In genomic region chr5:111137283-111137682, GRCm38 (mm10) we compare ENCODE assay signal across 15 mouse cellular contexts.
DNase-seq lines count a peak whose midpoint lies in the region; ATAC-seq lines count a peak whose summit lies in the region.
"Had no signal": no experiment of that assay in that cellular context is flagged by ENCODE, and none has a peak within 500 bp of the region (broad histone marks: within the 10 kb centered on the region; RNA-seq: fewer than 3 reads in every experiment).

No protein-coding gene starts in this region.

- no peak for DNase-seq in forebrain, embryonic 14.5 days (ENCODE audit: low spot score)
- no peak for DNase-seq in forebrain, embryonic 11.5 days (ENCODE audit: low spot score)
- no peak for DNase-seq in kidney, adult 9 months
- peak; percentile 63 for DNase-seq in retina, postnatal 1 day
- DNase-seq in retina, embryonic 14.5 days (ENCODE audit: low spot score), result no peak
- peak; percentile 17 for DNase-seq in retina, postnatal 7 days (ENCODE audit: low read depth, low spot score)
- DNase-seq in left cerebral cortex, adult 11 months (ENCODE audit: low spot score), result no peak
- DNase-seq: adrenal gland, adult 8-10 months; cerebellum, adult 11 months; cerebellum, postnatal 14 days; kidney, adult 18-20 months; right cerebral cortex, postnatal 25 days had no signal

- H3K4me1 ChIP-seq in forebrain, embryonic 14.5 days (ENCODE audit: control insufficient read depth, insufficient read depth, low read length), result peaks cover 36% of the 10 kb centered on the region
- peaks cover 16% of the 10 kb centered on the region for H3K4me1 ChIP-seq in forebrain, embryonic 11.5 days (replicated peaks; ENCODE audit: control insufficient read depth, insufficient read depth, low read length)
- H3K4me1 ChIP-seq in kidney, embryonic 15.5 days, result peaks cover 70% of the 10 kb centered on the region
- H3K4me1 ChIP-seq: liver, embryonic 15.5 days had no signal

- H3K27me3 ChIP-seq in forebrain, embryonic 14.5 days (replicated peaks; ENCODE audit: control insufficient read depth, insufficient read depth, low read length), result no peaks in the 10 kb centered on the region
- no peaks in the 10 kb centered on the region for H3K27me3 ChIP-seq in forebrain, embryonic 11.5 days (ENCODE audit: control insufficient read depth, insufficient read depth, low read length)
- H3K27me3 ChIP-seq in kidney, embryonic 15.5 days, result no peaks in the 10 kb centered on the region
- H3K27me3 ChIP-seq: liver, embryonic 15.5 days had no signal

- no peak overlapping the region for H3K4me3 ChIP-seq in forebrain, embryonic 14.5 days (ENCODE audit: low read depth, low read length)
- H3K4me3 ChIP-seq in forebrain, embryonic 11.5 days (ENCODE audit: low read depth, low read length), result no peak overlapping the region
- no peak overlapping the region for H3K4me3 ChIP-seq in kidney, embryonic 15.5 days (replicated peaks)
- H3K4me3 ChIP-seq: liver, embryonic 15.5 days had no signal

- no peaks in the 10 kb centered on the region for H3K36me3 ChIP-seq in forebrain, embryonic 14.5 days (ENCODE audit: control insufficient read depth, insufficient read depth, low read length)
- no peaks in the 10 kb centered on the region for H3K36me3 ChIP-seq in forebrain, embryonic 11.5 days (ENCODE audit: control insufficient read depth, insufficient read depth, low read length)
- H3K36me3 ChIP-seq in kidney, embryonic 15.5 days, result no peaks in the 10 kb centered on the region
- H3K36me3 ChIP-seq: liver, embryonic 15.5 days had no signal

- peak overlapping the region; percentile 21; the same call in 1 of the 2 replicates for H3K9ac ChIP-seq in forebrain, embryonic 14.5 days (ENCODE audit: low read length)
- H3K9ac ChIP-seq in forebrain, embryonic 11.5 days (ENCODE audit: low read length), result no peak overlapping the region
- no peak overlapping the region for H3K9ac ChIP-seq in kidney, embryonic 15.5 days
- H3K9ac ChIP-seq: liver, embryonic 15.5 days had no signal

- no peak overlapping the region for H3K27ac ChIP-seq in forebrain, embryonic 14.5 days (ENCODE audit: low read depth, low read length)
- H3K27ac ChIP-seq in forebrain, embryonic 11.5 days (ENCODE audit: low read depth, low read length), result no peak overlapping the region
- H3K27ac ChIP-seq in kidney, embryonic 15.5 days, result peak overlapping the region; percentile 88; the same call in 1 of the 2 replicates
- H3K27ac ChIP-seq: liver, embryonic 15.5 days had no signal

- WGBS in forebrain, embryonic 14.5 days, result 24% methylated on average over 6 of the region's 6 CpGs
- WGBS in forebrain, embryonic 11.5 days, result 34% methylated on average over 6 of the region's 6 CpGs
- 60% methylated on average over 6 of the region's 6 CpGs for WGBS in kidney, embryonic 15.5 days

- H3K4me2 ChIP-seq in forebrain, embryonic 14.5 days (ENCODE audit: low read length), result no peak overlapping the region
- H3K4me2 ChIP-seq in forebrain, embryonic 11.5 days (ENCODE audit: low read depth, low read length, severe bottlenecking), result no peak overlapping the region
- H3K4me2 ChIP-seq in kidney, embryonic 15.5 days, result no peak overlapping the region
- H3K4me2 ChIP-seq: liver, embryonic 15.5 days had no signal

- ATAC-seq in forebrain, embryonic 14.5 days, result no peak
- ATAC-seq in forebrain, embryonic 11.5 days (replicated peaks; ENCODE audit: low FRiP score), result no peak
- ATAC-seq in kidney, embryonic 15.5 days (replicated peaks; ENCODE audit: low FRiP score), result no peak
- ATAC-seq: lung, postnatal 0 days had no signal

- H3K9me3 ChIP-seq in forebrain, embryonic 14.5 days (replicated peaks; ENCODE audit: control insufficient read depth, low read length), result no peaks in the 10 kb centered on the region
- H3K9me3 ChIP-seq in forebrain, embryonic 11.5 days (ENCODE audit: control insufficient read depth, low read length), result no peaks in the 10 kb centered on the region
- no peaks in the 10 kb centered on the region for H3K9me3 ChIP-seq in kidney, embryonic 15.5 days (replicated peaks)
- H3K9me3 ChIP-seq: liver, embryonic 15.5 days had no signal

Comparison
In these comparisons a context has a peak if more than half of its experiments do, and no peak if none do; other contexts are left out.
1. DNase-seq: peak in retina, postnatal 1 day (single experiment) and retina, postnatal 7 days (single experiment); none in forebrain, embryonic 14.5 days (single experiment), forebrain, embryonic 11.5 days (single experiment), kidney, adult 9 months (single experiment), retina, embryonic 14.5 days (single experiment) and left cerebral cortex, adult 11 months (single experiment).